Mouse (Mus musculus) heart, postnatal 10 days (tissue): ENCODE results near the gene Fam78b. TPM values are rescaled to one million over a fixed set of nuclear protein-coding genes. Genes with fewer than 3 reads are reported as not detected.

Experiments used
- DNase-seq, 2 experiments: peaks; one replicate each; pipeline ENCODE4 v3.0.0; 2021
- intact Hi-C: fragments of 180-260 bp; cut with DNase I; formaldehyde crosslinking; loops from one replicate; pipeline ENCODE4 v1.15.1; 2025
- total RNA-seq, 2 experiments: library from RNA; stranded (reverse); gene quantifications; 2 replicates each; pipeline ENCODE4 v1.2.3; 2021

Fam78b gene
- total RNA-seq, 2 experiments from 2014 or later = 4.9 to 7.1 TPM

GRCm38 (mm10) chr1:167023794-167024193 lies 22.6 kb downstream of the Fam78b start:
- intact Hi-C loops = no loop called here
- no peak for DNase-seq

- intact Hi-C loops = no loop called here
- DNase-seq = no peak
These were observed 23.7 kb downstream of the Fam78b start for GRCm38 (mm10) chr1:167024961-167025360.

- DNase-seq = no peak
- intact Hi-C loops = no loop called here
These were observed 30.9 kb downstream of the Fam78b start for GRCm38 (mm10) chr1:167032046-167032648.

GRCm38 (mm10) chr1:167034435-167034834 lies 33.2 kb downstream of the Fam78b start:
- intact Hi-C loops = loop anchor here (2.0 kb wide), 1 partner anchor 252 kb away; no protein-coding TSS in a partner anchor

GRCm38 (mm10) chr1:167042558-167042957 lies 41.3 kb downstream of the Fam78b start:
- intact Hi-C loops = no loop called here
- DNase-seq = no peak

More at GRCm38 (mm10) chr1:167034435-167034834, 33.2 kb downstream of the Fam78b start:
- DNase-seq = peak in 1 of 2 experiments; percentile 15

- intact Hi-C loops = no loop called here
- no peak for DNase-seq
These were observed 45.1 kb downstream of the Fam78b start for GRCm38 (mm10) chr1:167046169-167046927.

GRCm38 (mm10) chr1:167050859-167051258 lies 49.6 kb downstream of the Fam78b start:
- intact Hi-C loops = no loop called here
- DNase-seq = no peak

- DNase-seq = no peak
- intact Hi-C loops = no loop called here
These were observed 52.8 kb downstream of the Fam78b start for GRCm38 (mm10) chr1:167054029-167054428.

- intact Hi-C loops = no loop called here
- DNase-seq = no peak
These were observed 56.3 kb downstream of the Fam78b start for GRCm38 (mm10) chr1:167057543-167057942.

GRCm38 (mm10) chr1:167059550-167060285 lies 58.5 kb downstream of the Fam78b start:
- DNase-seq = no peak
- intact Hi-C loops = no loop called here

- peak; percentile 5 to 12 for DNase-seq
- intact Hi-C loops = no loop called here
These were observed 62.8 kb downstream of the Fam78b start for GRCm38 (mm10) chr1:167063971-167064370.

GRCm38 (mm10) chr1:167065541-167065940 lies 64.3 kb downstream of the Fam78b start:
- intact Hi-C loops = no loop called here
- no peak for DNase-seq

GRCm38 (mm10) chr1:167065986-167066385 lies 64.8 kb downstream of the Fam78b start:
- intact Hi-C loops = no loop called here
- DNase-seq = no peak

GRCm38 (mm10) chr1:167066933-167067341 lies 65.7 kb downstream of the Fam78b start:
- no peak for DNase-seq
- intact Hi-C loops = no loop called here

GRCm38 (mm10) chr1:167069741-167070140 lies 68.5 kb downstream of the Fam78b start:
- intact Hi-C loops = no loop called here
- DNase-seq = no peak

- intact Hi-C loops = no loop called here
- peak; percentile 27 to 29 for DNase-seq
These were observed 69.1 kb downstream of the Fam78b start for GRCm38 (mm10) chr1:167070306-167070705.

- intact Hi-C loops = no loop called here
- DNase-seq = peak; percentile 16 to 25
These were observed 74.5 kb downstream of the Fam78b start for GRCm38 (mm10) chr1:167075726-167076125.

GRCm38 (mm10) chr1:167079476-167079875 lies 78.3 kb downstream of the Fam78b start:
- DNase-seq = peak; percentile 14 to 45
- intact Hi-C loops = no loop called here

GRCm38 (mm10) chr1:167081946-167082345 lies 80.7 kb downstream of the Fam78b start:
- no peak for DNase-seq
- intact Hi-C loops = no loop called here

- intact Hi-C loops = no loop called here
- DNase-seq = no peak
These were observed 81.4 kb downstream of the Fam78b start for GRCm38 (mm10) chr1:167082506-167083100.

- DNase-seq = no peak
- intact Hi-C loops = no loop called here
These were observed 82.0 kb downstream of the Fam78b start for GRCm38 (mm10) chr1:167083181-167083580.
